Mouse (Mus musculus) adrenal gland, adult 8-10 months (tissue): ENCODE data around the gene Sorcs1. TPM values are rescaled to one million over a fixed set of nuclear protein-coding genes. Genes with fewer than 3 reads are reported as not detected.

Source experiments
- DNase-seq: peaks from one replicate; pipeline ENCODE4 v3.0.0; 2022
- total RNA-seq, 4 experiments: library from RNA; stranded (reverse); gene quantifications; 2 replicates each; pipeline ENCODE4 v1.2.4; 2022

The Sorcs1 gene
- total RNA-seq, 4 experiments from 2014 or later = 0.23 to 0.52 (median 0.44) TPM

GRCm38 (mm10) chr19:50418962-50419720 is 259.3 kb downstream of the Sorcs1 start:
- DNase-seq = no peak

- no peak for DNase-seq
Measured at GRCm38 (mm10) chr19:50410561-50410960, 267.9 kb downstream of the Sorcs1 start.

- DNase-seq = no peak
Measured at GRCm38 (mm10) chr19:50398341-50398740, 280.1 kb downstream of the Sorcs1 start.

GRCm38 (mm10) chr19:50395731-50396130 is 282.7 kb downstream of the Sorcs1 start:
- peak; percentile 23 for DNase-seq

- no peak for DNase-seq
Measured at GRCm38 (mm10) chr19:50394101-50394500, 284.3 kb downstream of the Sorcs1 start.

GRCm38 (mm10) chr19:50389925-50390552 is 288.4 kb downstream of the Sorcs1 start:
- no peak for DNase-seq

- no peak for DNase-seq
Measured at GRCm38 (mm10) chr19:50378901-50379300, 299.5 kb downstream of the Sorcs1 start.

GRCm38 (mm10) chr19:50374751-50375150 is 303.7 kb downstream of the Sorcs1 start:
- DNase-seq = no peak

- DNase-seq = no peak
Measured at GRCm38 (mm10) chr19:50366446-50366845, 312.0 kb downstream of the Sorcs1 start.

GRCm38 (mm10) chr19:50362655-50363500 is 315.6 kb downstream of the Sorcs1 start:
- DNase-seq = no peak

GRCm38 (mm10) chr19:50358561-50358960 is 319.9 kb downstream of the Sorcs1 start:
- no peak for DNase-seq

GRCm38 (mm10) chr19:50339211-50339610 is 339.2 kb downstream of the Sorcs1 start:
- DNase-seq = no peak

- no peak for DNase-seq
Measured at GRCm38 (mm10) chr19:50336751-50337150, 341.7 kb downstream of the Sorcs1 start.

- no peak for DNase-seq
Measured at GRCm38 (mm10) chr19:50331136-50331535, 347.3 kb downstream of the Sorcs1 start.

- DNase-seq = no peak
Measured at GRCm38 (mm10) chr19:50327804-50328203, 350.6 kb downstream of the Sorcs1 start.

- DNase-seq = no peak
Measured at GRCm38 (mm10) chr19:50326151-50326550, 352.3 kb downstream of the Sorcs1 start.

GRCm38 (mm10) chr19:50325686-50326085 is 352.8 kb downstream of the Sorcs1 start:
- DNase-seq = no peak

- no peak for DNase-seq
Measured at GRCm38 (mm10) chr19:50307046-50307445, 371.4 kb downstream of the Sorcs1 start.

GRCm38 (mm10) chr19:50294205-50294604 is 384.2 kb downstream of the Sorcs1 start:
- no peak for DNase-seq

- no peak for DNase-seq
Measured at GRCm38 (mm10) chr19:50264450-50264849, 414.0 kb downstream of the Sorcs1 start.

- peak; percentile 8 for DNase-seq
Measured at GRCm38 (mm10) chr19:50258718-50259413, 419.6 kb downstream of the Sorcs1 start.

- DNase-seq = no peak
Measured at GRCm38 (mm10) chr19:50220476-50220875, 458.0 kb downstream of the Sorcs1 start.
